Mouse (Mus musculus): Measurements from ENCODE around the gene Slc26a9.

DNA sequence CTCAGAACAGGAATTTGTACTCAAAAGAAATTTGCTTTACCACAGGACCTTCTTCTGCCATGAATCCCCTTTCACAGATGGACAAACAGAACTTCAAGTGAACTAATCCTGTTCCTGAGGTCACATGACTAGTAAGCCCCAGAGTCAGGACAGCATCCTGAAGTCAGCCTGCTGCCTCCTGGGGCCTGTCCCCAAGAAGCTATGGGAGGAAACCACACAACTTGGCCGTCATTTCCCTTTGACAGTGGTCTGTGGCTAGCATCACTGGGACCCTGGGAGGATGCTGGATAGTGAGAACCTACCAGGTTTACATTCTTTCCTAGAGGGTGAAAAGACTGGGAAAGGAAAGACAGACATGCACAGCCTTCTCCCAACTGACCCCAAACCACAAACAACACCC, 5.1 kb upstream of the Slc26a9 start:
- TF ChIP-seq CTCF (IDR thresholded peaks at IDR 0.05; ENCODE audit: low read depth) (no peak), EP300 (IDR thresholded peaks at IDR 0.05; ENCODE audit: low read depth) (no peak)
